Mouse (Mus musculus): ENCODE measurements around the gene Tmem273. TPM values are rescaled to one million over a fixed set of nuclear protein-coding genes. Genes with fewer than 3 reads are reported as not detected.

Tmem273 gene
- total RNA-seq, 4 experiments from 2014 or later: 0.40 to 1.5 (median 1.1) TPM

DNA sequence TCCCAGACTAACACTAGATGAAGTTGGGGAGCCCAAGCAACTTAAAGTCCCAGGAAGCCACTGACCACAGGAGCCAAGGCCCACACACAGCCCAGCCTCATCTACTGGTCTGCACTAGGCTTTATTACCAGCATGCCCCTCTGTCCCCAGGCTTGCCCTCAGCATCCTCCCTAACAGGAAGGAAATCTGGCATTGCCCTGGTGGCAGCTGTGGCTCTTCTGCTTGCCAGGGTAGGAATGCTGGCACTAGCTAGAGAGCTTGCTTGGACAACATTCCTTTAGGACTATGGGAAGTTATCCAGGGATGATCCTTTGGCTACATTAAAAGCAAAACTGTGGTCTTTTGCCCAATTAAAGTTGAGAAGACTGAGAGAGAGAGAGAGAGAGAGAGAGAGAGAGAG is 24.3 kb downstream of the Tmem273 start:
- DNase-seq (ENCODE audit: low spot score in 2 of 2): no peak

DNA sequence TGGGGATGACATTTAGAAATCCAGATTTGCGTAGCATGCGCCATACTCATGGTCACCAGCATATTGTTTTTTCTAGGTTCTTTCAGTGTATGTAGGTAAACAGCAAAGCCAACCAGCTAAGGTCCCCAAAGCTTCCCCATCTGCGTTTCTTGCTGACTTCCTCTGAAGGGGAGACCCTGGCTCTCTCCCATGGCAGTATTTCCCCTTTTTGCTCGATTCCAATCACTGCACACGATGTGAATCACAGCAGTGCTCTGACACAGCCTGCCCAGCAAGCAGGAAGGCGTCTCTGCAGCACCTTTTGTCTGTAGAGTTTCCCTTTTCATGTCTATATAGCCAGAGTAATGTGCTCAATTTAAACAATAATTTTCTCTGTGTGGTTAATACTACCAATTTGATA is 26.7 kb downstream of the Tmem273 start:
- DNase-seq (ENCODE audit: low spot score in 2 of 2): no peak

DNA sequence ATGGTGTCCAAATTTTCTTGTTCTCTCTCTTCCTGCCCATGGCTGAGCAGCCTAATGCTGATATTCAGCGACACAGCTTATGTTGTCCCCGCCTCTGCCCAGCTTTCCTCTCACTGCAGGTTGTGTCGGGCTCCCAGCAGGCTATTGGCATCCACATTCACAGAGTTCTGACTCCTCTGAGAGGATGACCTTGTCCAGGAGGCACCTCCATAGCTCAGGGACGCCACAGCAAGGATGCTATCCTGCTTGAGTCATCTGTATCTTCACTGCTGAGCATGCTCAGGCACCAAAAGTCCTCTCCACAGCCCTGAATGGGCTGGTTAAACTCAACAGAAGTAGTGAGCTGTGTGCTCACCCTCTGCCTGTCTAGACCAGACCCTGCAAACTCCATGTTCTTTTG is 29.2 kb downstream of the Tmem273 start:
- DNase-seq (ENCODE audit: low spot score in 2 of 2): no peak

DNA sequence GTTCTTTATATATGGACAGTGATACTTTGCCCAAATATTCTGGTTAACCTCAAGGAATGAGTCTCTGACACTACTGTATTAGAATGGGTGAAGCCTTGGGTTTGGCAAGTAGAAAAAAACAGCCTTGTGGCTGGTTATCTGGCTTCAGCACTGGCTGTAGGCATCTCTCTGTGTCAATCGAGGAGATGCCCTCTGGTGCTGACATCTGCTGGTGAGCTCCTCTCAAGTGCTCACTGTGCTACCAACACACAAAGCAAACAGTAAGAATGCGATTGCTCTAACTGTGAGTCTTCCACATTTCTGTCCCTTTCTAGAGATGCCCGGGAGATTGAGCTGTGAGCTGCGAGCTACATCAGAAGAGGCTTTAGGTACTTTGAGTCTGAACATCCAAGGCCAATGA is 30.8 kb downstream of the Tmem273 start:
- no peak for DNase-seq (ENCODE audit: low spot score in 2 of 2)

- DNase-seq (ENCODE audit: low spot score in 2 of 2): no peak
These were observed 31.5 kb downstream of the Tmem273 start for GRCm38 (mm10) chr14:32817258-32817657.

DNA sequence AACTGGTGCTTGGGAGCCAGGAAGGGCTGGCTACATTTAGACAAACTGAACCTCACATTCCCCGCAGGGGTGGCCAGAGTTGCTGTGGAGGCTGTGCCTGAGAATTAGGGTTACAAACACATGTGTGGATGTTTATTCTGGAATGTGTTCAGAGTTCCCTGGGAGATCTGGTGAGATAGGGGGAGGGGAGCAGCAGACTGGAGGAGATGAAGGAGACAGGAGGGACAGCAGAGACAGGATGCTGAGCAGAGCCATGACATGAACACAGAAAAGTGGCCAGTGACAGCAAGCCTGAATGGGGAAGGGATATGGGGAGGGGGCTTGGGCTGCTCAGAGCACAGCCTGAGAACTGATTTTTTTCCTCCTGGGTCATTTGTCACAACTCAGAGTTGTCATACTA is 33.5 kb downstream of the Tmem273 start:
- DNase-seq (ENCODE audit: low spot score in 2 of 2): no peak

DNA sequence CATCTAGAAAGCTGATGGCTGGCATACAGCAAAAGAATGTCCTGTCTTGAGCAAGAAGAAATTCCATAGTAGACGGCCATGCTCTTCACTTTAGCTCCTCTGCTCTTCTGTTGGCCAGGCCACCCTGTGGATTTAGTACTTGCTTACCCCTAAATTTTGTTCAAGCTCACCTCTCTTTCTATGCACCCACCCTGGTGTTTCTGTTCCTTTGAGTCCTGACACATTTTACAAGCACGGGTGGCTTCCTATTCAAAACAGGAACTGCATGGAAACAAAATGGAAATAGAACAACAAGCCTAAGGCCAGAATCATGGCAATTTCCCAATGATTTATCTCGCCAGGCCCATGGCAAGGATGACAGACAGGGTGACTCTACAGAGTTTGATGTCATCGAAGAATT is 37.0 kb downstream of the Tmem273 start:
- DNase-seq (ENCODE audit: low spot score in 2 of 2): no peak

DNA sequence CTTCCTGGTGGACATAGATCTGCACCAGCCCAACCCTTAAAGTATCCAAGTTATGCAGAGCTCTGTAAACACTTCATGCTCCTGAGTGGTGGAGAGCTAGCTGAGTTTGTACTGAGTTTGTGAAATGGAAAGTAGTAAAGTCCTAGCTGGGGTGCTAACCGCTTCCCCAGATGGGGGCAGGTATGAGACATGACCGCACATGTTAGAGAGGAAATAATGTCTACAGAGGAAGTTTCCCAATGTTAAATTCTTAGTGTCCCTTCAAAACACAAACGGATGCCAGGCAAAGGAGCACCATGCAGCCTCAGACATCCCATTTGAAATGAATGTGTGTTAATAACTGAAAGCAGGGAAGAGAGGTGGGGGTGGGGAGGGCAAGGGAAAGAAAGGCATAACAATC is 38.1 kb downstream of the Tmem273 start:
- DNase-seq (ENCODE audit: low spot score in 2 of 2): no peak

- no peak for DNase-seq (ENCODE audit: low spot score in 2 of 2)
These were observed 38.7 kb downstream of the Tmem273 start for GRCm38 (mm10) chr14:32824267-32825150.

DNA sequence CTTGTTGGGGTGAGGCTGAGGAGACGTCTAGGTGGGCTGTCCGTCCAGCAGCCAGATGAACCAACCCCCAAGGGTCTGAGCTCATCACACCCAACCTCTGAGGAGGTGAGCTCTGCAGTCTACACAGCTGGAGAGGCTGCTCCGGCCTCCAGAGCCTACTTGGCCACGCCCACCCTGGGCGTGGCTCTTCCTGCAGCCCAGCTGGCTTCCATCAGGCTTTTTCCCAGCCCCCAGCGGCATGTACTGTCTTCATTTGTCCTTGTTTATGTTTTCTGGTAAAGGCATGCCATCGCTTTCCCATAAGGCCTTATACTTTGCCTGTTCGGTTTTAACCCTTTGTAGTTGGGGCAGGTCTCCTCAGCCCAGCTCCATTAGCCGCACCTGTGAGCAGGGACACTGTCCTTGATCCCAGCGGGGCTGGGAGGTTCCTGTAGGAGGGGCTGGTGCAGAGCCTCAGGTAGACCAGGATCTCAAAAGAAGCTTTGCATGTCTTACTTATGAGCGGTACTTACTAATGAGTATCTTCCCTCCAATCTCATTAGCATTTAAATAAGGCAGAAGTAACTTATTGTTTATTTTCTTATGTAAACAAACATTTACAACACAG is 39.8 kb downstream of the Tmem273 start:
- no peak for DNase-seq (ENCODE audit: low spot score in 2 of 2)

DNA sequence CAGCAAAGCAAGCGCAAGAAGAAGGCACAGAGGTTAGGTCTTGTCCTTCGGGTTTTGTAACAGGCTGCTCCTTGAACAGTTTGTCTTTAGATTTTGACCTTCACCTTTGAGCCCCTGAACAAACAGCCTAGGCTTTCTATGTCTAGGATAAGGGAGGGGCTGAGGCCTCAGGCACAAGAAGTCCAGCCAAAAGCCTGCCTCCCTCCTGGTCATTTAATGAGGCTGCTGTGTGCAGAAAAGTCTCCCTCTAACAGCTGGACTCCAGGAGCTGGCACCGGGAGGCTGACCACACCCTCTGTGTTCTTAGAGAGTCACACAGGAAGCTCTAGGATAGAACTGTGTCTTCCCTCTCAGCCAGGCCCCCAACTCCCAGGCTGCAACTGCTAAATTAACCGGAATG is 41.4 kb downstream of the Tmem273 start:
- no peak for DNase-seq (ENCODE audit: low spot score in 2 of 2)

- DNase-seq (ENCODE audit: low spot score in 2 of 2): peak in 1 of 2 experiments; percentile 33
These were observed 42.4 kb downstream of the Tmem273 start for GRCm38 (mm10) chr14:32827994-32828650.

DNA sequence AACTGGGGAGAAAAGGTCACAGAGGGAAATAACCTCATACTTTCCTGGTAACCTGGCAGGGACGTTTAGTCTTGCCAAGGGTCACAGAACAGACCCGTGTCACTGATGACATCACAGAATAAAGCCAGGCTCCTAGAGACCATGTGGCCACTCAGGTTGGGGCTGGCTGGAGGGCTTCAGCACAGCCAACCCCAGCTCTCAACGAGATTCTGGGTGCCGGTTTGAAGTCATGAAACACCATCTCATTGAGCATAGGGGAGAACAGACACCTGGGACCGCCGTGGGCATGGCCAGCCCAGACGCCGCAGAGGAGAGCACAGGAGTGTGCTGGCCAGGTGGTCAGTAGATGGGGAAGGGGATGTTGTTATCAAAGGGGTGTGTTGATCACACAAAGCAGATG is 48.1 kb downstream of the Tmem273 start, which contains the start of gene Fam170b:
Gene Fam170b (plus strand): TSS at position 116 of the 400 bp plus-strand sequence.
- DNase-seq (ENCODE audit: low spot score in 2 of 2): no peak

GRCm38 (mm10) chr14:32835181-32835580 is 49.4 kb downstream of the Tmem273 start:
- DNase-seq (ENCODE audit: low spot score in 2 of 2): no peak

DNA sequence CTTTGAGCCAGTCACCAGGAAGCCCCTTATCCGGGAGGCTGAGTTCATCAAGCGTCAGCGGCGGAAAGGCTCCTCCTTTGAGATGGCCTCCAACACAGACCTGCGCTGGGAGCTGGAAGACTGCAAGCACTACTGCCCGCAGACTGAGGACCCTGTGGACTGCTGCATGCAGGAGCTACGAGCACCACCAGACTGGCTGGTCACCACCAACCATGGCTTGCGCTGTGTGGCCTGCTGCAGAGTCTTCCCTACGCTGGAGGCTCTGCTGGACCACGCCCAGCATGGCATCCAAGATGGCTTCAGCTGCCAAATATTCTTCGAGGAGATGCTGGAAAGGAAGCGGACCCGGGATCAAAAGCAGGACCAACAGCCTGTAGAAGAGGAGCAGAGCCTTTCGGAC is 49.8 kb downstream of the Tmem273 start:
- DNase-seq (ENCODE audit: low spot score in 2 of 2): no peak

- DNase-seq (ENCODE audit: low spot score in 2 of 2): no peak
These were observed 50.4 kb downstream of the Tmem273 start for GRCm38 (mm10) chr14:32836191-32836590.

- no peak for DNase-seq (ENCODE audit: low spot score in 2 of 2)
These were observed 56.3 kb downstream of the Tmem273 start for GRCm38 (mm10) chr14:32842052-32842451.

DNA sequence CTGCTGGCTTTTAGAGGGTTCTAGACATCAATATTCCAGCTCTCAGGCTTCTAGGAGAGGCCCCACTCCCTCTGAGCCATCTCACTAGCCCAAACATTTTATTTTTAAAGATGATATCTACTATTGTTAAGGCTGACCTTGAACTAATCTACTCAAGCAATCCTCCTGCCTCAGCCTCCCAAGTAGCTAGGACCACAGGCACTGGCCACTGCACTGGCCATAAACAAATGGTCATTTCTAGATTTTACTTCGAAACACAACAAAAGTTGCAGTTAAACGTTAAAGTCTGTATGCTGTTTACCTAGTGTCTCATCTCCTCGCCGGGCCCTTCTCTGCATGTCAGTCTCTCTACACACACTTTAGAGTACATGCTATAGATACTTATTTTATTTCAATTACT is 68.3 kb downstream of the Tmem273 start:
- DNase-seq (ENCODE audit: low spot score in 2 of 2): no peak

DNA sequence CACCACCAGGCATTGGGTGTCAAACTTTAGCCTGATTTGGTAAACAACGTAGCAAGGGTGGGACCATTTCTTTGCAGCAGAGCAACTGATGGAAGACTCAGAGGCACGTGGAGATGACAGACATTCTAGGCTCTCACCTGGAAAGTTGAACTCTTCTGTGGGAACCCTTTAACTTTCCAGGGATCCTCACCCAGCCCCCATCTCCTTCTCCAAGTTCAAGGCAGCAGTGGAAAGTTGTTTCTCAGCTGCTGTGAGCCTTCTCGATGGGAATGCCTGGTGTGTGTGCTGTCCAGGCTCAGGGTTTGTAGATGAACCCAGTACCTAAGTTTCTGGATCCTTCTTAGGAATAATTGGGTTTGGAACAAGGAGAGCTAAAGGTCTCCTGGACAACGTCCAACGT is 70.5 kb downstream of the Tmem273 start:
- DNase-seq (ENCODE audit: low spot score in 2 of 2): no peak

DNA sequence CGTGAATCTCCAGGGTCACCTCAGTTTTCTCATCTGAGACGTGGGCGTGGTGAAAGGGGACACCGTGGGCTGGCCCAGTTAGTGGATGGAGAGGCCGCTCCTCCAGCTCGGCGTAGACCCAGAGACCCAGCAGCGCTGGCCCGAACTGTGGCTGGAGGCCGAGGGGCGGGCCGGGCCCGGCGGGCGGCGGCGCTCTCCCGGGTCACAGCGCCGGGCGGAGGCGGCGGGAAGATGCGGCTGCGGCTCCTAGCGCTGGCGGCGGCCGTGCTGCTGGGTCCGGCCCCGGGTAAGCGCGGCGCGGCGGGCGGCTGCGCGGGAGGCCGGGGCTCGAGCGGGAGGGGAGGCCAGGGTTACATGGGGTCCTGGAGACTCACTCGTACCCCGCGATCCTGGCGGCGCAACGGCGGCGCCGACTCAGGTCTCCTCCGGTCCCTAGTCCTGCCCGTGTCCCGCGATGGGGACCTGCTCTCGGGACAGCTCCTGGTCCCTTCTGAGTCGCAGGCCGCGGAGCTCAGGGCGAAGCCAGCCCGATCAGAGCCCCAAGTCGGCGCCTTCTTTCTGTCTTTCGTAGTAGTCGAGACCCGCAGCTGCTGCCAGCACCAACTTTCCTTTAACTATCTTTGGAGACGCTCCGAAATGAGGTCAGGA is 71.0 kb downstream of the Tmem273 start, which contains the start of gene Vstm4:
Gene Vstm4 (plus strand): TSS at position 76 of the 648 bp plus-strand sequence.
- peak in 1 of 2 experiments; percentile 15 for DNase-seq (ENCODE audit: low spot score in 2 of 2)

- no peak for DNase-seq (ENCODE audit: low spot score in 2 of 2)
These were observed 72.6 kb downstream of the Tmem273 start for GRCm38 (mm10) chr14:32858361-32858760.
